Mouse (Mus musculus) embryo, embryonic 10 days (tissue): ENCODE data around the gene Nceh1.
"Not testable (repeated sequence)": the region's sequence is repeated elsewhere in the genome, so short reads cannot be mapped to it uniquely, and the experiment has no call there.

ENCODE experiments used
- DNase-seq: peaks from one replicate; pipeline ENCODE4 v3.0.0-alpha.2; 2015; ENCODE audit warnings: low spot score

Gene Nceh1

GRCm38 (mm10) chr3:27228530-27229309 lies 46.0 kb downstream of the Nceh1 start:
- DNase-seq = no peak

GRCm38 (mm10) chr3:27233361-27233760 lies 50.6 kb downstream of the Nceh1 start:
- DNase-seq = no peak

DNA sequence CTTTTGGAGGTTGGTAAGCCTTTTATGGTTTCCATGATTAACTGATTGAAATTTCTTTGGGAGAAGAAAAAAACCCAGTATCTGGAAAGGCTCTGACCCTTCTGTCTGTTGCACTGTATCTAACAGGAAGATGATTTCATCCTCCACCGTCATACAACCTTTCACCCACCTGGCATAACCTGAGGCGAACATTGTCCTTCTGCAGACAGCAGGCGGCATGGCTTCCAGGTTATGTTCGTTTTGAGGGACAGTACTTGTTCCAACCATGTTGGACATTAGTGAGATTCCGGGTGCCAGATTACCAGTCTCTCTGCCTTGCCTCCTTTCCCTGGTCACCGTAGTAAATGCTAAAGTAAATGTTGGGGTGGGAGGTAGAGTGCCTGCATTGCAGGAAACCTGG lies 51.1 kb downstream of the Nceh1 start:
- DNase-seq = no peak

DNA sequence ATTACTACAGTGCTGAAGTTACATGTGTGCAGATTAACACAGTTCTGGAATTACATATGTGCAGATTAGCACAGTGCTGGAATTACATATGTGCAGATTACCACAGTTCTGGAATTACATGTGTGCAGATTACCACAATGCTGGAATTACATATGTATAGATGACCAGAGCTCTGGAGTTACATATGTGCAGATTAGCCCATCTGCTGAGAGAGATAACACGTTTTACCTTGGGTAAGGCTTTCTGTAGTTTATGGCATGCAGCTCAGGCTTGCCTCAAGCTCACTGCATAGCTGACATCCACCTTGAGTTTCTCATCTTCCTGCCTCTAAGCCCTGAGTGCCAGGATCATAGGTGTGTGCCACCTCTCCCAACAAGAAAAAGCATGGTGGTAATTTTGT lies 52.2 kb downstream of the Nceh1 start:
- no peak for DNase-seq

DNA sequence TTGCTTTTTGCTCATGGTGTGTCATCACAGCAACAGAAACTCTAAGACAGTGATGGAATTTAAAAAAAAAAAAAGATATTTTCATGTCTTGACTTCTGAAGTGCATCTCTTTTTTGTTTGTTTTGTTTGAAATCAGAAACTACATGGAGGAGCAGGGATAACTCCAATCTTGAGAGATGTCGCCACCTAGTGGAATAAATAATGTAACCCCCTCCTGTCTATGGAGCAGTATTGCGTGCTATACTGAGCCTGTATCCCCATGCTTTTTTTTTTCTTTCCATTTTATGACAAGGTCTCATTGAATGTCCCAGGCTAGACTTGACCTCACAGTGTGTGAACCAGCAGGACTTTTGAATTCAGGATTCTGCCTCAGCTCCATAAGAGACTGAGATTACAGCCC lies 54.5 kb downstream of the Nceh1 start:
- peak; percentile 67 for DNase-seq

GRCm38 (mm10) chr3:27238563-27238962 lies 55.8 kb downstream of the Nceh1 start:
- no peak for DNase-seq

GRCm38 (mm10) chr3:27239568-27239967 lies 56.8 kb downstream of the Nceh1 start:
- DNase-seq = no peak

DNA sequence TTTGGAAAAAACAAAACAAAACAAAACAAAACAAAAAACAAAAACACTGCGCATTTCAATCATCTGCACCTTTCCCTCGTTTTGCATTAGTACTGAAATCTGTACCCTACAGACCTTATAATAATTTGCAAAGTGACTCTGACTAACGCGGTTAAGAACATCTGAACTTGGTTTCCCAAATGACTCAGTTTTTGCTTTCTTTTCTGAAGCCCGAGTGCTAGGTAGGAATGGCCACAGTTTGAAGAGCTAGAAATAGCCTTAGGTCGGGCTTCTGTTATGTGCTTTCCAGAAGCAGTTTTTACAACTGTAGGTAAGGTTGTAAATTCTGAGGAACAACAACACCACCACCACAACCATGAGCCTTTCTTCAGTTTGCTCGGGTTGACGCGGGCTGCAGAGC lies 59.1 kb downstream of the Nceh1 start:
- DNase-seq = no peak

DNA sequence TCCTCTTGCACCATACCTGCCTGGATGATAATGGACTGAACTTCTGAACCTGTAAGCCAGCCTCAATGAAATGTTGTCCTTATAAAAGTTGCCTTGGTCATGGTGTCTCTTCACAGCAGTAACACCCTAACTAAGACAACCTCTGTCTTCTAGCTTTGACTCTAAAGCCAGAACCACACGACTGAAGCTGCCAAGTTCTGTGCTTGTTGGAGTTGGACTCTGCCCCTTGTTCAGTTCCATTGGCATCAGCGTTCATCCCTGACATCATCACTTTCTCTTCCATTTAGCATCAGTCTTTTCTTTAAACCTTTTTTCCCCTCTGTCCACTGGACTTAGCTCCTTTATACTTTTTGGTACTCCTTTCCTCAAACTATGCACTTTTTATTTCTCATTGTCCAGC lies 63.4 kb downstream of the Nceh1 start:
- DNase-seq = no peak

- DNase-seq = no peak
Measured at GRCm38 (mm10) chr3:27247785-27248184, 65.0 kb downstream of the Nceh1 start.

GRCm38 (mm10) chr3:27249030-27249429 lies 66.3 kb downstream of the Nceh1 start:
- DNase-seq = no peak

- DNase-seq = no peak
Measured at GRCm38 (mm10) chr3:27250936-27251335, 68.2 kb downstream of the Nceh1 start.

DNA sequence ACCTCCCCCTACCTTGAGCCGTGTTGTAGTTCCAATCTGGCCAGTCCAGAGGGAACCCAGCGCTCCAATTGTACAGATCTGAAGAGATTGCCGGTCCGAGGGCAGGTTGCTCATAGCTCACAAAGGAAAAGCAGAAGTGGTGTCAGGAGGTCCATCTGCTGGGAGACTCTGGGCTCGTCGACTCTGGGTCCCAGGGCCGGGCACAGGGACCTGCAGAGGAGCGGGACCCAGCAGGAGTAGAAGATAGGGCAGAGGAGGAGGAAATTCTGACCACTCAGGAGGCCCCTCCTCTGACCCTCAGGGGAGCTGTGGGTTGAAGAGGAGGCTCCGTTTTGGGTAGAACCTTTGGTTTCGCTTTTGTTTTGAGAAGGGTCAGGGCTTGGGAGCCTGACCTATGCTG lies 75.7 kb downstream of the Nceh1 start:
- DNase-seq = no peak

DNA sequence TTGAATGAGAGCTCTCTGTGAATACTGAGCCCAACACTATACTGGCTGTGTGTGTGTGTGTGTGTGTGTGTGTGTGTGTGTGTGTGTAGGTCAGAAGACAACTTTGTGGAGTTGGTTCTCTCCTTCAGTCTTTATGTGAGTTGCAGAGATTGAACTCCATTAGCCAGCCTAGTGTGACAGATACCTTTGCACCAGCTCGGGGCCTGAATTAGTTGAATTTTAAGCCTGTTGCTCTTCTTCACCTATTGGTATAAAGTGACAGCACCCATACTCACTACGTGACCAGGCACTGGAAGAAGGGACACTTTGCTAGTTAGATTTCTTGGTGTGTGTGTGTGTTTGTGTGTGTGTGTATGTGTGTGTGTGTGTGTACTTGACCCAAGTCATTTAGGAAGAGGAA lies 77.6 kb downstream of the Nceh1 start:
- no peak for DNase-seq

DNA sequence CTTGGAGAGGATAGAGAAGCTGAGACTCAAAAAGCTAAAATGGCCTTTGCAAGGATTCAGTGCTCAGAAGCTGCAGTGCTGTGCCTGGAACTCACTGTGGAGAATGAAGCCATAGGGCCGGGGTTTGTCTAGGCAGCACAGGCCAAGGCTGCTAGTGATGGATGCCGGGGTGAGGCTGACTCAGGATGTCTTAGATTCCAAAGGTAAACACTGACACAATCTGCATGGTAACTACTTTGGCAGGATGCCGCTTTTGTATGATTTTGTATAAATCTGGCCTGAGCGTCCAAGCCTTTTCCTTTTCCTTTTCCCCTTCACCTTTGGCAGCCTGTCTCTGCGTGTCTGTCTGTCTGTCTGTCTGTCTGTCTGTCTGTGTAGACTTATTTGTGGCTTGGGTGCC lies 84.6 kb downstream of the Nceh1 start:
- DNase-seq = no peak

GRCm38 (mm10) chr3:27267887-27268286 lies 85.1 kb downstream of the Nceh1 start:
- no peak for DNase-seq

DNA sequence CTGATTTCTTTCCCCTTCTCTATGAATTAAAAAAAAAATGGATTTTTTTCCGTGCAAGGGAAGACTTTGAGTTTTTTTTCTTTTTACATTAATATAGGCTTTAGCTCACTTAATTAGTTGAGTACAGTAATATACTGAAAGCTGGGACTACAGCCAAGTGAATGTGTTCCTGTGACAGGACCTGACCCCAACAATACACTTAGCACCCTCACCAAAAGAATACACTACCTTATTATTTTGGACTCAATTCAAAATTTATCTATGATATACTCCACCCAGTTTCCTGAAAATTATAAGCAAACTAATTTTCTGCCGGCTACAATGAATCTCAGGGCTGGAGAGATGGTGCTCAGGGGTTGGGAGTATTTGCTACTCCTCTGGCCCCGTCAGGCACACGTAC lies 86.4 kb downstream of the Nceh1 start:
- no peak for DNase-seq

- peak; percentile 41 for DNase-seq
Measured at GRCm38 (mm10) chr3:27270160-27270962, 87.6 kb downstream of the Nceh1 start.

DNA sequence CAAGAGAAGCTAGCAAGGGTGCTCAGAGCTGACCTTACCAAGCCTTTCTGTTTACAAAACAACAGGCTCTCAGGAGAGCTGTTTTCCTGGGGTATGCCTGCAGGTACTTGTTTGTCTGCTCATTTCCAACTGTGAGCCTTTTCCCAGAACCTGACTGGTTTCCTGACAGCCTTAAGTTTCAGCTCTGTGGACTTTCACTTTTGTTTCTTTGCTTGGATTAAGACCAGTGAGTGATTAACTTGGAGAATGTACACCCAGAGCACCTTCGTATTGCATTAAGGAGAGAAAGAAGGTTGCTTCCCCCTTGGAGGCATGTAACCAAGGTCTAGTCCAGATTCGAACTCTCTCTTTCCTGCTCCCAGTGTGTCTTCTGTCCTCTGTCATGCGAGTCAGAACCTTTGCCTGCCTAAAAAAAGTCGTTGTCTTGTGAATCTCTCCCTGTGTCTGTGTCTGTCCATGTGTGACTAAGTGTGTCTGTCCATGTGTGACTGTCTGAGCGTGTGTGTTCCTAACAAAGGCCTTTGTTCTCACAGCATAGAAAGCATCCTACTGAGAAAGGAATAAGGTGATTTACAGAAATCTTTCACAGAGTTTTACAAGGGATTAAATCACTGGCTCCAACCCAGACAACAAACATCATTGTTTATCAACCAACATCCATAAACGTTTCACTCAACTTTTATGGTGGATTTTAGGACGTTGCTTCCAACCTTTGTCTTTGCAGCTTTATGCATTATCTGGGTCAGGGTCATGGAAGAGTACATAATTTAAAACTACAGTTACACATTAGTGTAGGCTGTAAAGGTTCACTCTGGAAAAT lies 90.4 kb downstream of the Nceh1 start:
- DNase-seq = peak; percentile 22

DNA sequence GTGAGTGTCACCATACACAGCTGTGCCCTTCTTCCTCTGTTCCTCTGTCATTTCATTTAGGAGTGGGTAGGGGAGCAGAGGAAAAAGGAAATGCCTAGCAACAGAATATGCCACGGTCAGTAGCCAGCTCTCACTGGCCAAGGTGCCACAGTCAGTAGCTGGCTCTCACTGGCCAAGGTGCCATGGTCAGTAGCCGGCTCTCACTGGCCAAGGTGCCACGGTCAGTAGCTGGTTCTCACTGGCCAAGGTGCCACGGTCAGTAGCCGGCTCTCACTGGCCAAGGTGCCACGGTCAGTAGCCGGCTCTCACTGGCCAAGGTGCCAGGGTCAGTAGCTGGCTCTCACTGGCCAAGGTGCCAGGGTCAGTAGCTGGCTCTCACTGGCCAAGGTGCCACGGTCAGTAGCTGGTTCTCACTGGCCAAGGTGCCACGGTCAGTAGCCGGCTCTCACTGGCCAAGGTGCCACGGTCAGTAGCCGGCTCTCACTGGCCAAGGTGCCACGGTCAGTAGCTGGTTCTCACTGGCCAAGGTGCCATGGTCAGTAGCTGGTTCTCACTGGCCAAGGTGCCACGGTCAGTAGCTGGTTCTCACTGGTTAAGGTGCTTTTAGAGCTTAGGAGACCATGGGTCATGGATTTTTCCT lies 96.6 kb downstream of the Nceh1 start:
- DNase-seq = not testable (repeated sequence)

DNA sequence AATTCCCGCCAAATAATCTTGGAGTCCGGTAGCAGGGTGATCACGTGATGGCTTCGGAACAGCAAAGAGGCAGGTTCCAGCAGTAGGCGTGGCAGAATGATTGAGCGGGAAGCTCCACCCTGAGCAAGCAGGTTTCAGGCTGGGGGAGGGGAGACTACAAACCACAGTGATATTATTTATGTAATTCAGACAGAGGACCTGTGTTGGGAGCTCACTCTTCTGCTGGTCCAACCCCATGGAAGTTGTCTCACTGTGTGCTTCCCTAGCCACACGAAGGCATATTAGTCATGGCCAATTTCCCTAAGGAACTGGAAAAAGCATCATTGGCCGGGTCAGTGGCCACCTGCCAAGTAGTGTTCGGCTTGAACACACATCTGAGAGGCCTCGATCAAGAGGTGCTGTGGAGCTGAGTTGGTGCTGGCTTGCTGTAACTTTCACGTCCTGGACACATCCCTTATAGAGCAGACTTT lies 97.5 kb downstream of the Nceh1 start:
- no peak for DNase-seq
